Mouse (Mus musculus): ENCODE data around the gene Zfp334. TPM values are rescaled to one million over a fixed set of nuclear protein-coding genes. Genes with fewer than 3 reads are reported as not detected.

The Zfp334 gene
- total RNA-seq, 2 experiments from 2014 or later: 2.3 TPM

DNA sequence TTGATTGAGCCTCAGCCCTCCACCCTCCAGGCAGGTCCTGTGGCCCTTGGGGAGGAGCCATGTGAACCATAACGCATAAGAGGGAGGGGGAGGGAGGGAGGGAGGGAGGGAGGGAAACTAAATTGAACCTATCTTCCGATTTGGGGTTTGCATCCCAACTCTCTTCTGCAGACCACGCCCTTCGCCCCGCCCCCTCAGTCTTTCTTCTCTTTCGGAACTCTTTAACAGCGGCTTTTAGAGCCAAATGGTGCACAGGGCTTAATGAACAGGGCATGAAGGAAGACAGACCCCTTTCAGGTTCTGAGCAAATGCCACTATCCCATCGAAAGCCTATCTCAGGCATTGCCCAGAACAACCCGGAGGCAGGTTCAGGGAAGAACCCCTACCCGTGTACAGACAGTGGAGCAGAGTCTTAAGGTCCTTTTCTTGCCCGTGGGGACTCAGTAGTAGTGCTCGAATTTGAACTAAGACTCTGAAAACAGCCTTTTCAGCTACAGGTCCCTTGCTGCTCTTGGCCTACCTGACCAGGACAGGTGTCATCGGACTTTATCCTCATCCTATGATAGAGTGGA is 20.1 kb downstream of the Zfp334 start:
- intact Hi-C loops (cut with DNase I): no loop called here
- no peak for TF ChIP-seq CTCF (IDR thresholded peaks at IDR 0.05)
- Histone ChIP-seq H3K4me3 (peak overlapping the region; percentile 45), H3K27ac (no peak overlapping the region)
- no peak for DNase-seq

DNA sequence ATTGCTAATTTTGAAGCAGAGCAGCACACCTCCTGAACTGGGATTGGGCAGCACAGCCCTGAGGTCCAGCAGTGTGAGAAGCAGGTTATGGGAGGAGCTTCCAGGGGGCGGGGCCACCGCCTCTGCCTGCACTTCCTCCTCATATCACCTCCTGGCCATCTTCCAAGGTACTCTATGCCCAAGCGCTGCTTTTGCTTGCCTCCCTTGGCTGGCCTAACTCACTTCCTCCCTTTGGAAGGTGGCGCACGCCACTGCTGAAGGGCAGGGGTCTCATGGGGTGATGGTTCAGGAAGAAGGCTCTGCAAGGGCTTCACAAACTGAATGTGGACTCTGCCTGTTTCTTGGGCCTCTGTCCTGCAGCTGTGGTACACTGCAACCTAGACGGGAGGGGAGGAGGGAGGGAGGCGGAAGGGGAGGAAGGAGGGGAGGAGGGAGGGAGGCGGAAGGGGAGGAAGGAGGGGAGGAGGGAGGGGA is 21.0 kb downstream of the Zfp334 start:
- Histone ChIP-seq H3K4me3 (no peak overlapping the region), H3K27ac (no peak overlapping the region)
- intact Hi-C loops (cut with DNase I): no loop called here
- TF ChIP-seq CTCF (IDR thresholded peaks at IDR 0.05): no peak
- peak; percentile 27 for DNase-seq

DNA sequence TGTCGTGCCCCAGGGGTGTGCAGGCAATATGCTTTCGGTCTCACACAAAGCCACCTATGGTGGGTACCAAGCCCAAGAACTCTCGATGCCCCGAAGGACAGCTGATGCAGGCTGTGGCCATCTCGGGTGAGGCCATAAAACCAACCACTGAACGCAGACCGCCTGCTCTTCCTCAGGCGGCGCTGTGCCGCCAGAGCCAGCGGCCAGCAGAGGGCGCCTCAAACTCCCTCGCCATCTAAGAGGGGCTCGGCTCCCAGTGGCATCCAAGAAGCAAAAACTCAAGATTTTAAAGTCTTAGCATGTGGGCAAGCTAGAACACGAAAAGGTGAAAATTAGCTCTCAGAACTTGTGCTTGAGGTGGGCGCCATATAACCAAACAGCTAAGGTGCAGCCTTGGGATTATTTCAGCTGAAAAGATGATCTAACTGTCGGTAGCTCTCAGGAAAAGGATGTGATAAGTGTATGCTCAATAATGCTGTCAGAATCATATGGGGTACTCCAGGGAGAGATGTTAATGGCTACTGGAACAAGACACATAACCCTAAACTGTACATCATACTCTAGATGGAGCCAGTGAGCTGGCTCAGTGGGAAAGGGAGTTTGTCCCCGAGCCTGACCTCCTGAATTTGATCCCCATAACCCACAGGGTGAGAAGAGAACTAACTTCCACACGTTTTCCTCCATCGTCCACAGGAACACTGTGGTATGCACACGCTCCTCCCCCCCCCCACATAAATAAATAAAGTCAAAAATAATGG is 23.5 kb downstream of the Zfp334 start:
- Histone ChIP-seq H3K27ac (no peak overlapping the region), H3K4me3 (no peak overlapping the region)
- intact Hi-C loops (cut with DNase I): no loop called here
- TF ChIP-seq CTCF (IDR thresholded peaks at IDR 0.05): peak; percentile 92; the same call in 1 of the 2 replicates
- peak; percentile 54 for DNase-seq

DNA sequence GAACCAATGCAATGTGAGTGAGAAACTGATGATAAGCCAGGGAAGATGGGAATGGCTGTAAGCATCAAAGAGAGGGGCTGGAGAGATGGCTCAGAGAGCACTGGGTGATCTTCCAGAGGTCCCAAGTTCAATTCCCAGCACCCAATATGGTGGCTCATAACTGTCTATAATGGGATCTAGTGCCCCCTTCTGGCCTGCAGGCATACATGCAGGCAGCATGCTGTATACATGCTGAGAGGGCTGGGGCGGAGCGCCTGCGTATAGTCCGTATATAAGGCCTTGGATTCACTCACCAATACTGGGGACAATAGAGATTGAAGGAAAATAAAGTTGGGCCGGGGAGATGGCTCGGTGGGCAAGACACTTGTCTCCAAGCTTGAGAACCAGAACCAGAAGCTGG is 24.8 kb downstream of the Zfp334 start:
- no peak overlapping the region for H3K27ac ChIP-seq
- intact Hi-C loops (cut with DNase I): loop anchor here (2.0 kb wide), 1 partner anchor 288 kb away; no protein-coding TSS in a partner anchor

DNA sequence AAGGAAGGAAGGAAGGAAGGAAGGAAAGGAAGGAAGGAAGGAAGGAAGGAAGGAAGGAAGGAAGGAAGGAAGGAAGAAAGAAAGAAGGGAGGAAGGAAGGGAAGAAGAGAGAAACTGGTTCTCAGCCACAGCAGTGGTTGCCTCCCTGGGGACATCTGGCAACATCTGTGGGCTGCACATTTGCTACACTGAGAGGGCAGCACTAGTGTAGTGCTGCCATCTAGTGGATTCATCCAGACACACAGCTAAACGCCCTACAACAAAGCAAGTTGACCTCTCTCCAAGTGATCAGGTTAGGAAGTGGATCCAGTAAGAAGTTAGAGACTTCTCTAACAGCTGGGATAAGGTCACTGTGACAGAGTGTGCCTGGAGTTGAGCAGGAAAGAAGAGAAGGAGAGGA is 27.2 kb downstream of the Zfp334 start:
- peak; percentile 70 for DNase-seq
- Histone ChIP-seq H3K4me3 (no peak overlapping the region), H3K27ac (no peak overlapping the region)
- peak; percentile 79 for TF ChIP-seq CTCF (IDR thresholded peaks at IDR 0.05)
- intact Hi-C loops (cut with DNase I): loop anchor here (2.0 kb wide), 1 partner anchor 128 kb away; no protein-coding TSS in a partner anchor

More for the DNA sequence above, 24.8 kb downstream of the Zfp334 start:
- H3K4me3 ChIP-seq: no peak overlapping the region
- DNase-seq: no peak
- TF ChIP-seq CTCF (IDR thresholded peaks at IDR 0.05): no peak

DNA sequence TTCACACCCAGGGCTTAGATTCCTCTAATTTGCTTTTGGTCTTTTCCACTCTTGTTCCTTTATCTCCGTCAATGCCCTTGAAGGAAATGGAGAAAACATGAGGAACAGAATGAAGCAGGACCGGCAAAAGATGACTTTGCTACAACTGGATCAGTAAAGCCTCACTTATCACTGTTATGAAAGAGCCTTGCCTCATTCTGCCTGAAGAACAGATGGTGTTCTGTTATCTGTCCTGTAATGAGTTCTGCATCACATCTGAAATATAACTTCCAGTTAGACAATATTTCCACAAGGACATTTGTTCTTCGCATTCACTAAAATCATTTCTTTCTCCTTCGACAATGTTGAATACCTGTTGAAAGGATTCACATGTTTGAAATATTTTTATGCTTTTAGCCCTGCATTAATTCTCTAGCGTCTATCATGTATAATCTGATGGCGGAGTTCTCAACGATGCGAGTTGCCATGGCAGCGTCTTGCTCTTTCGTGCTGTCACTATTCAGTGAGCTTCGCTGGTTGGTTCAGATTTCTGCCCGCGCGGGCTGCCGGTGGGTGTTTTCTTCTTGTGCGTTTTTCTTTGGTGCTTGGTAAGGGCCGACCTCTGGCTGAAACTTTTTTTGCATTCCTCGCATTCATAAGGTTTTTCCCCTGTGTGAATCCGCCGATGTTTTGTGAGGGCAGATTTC is 36.1 kb downstream of the Zfp334 start:
- intact Hi-C loops (cut with DNase I): no loop called here
- no peak for TF ChIP-seq CTCF (IDR thresholded peaks at IDR 0.05)
- H3K4me3 ChIP-seq: no peak overlapping the region
- no peak overlapping the region for H3K27ac ChIP-seq
- no peak for DNase-seq

DNA sequence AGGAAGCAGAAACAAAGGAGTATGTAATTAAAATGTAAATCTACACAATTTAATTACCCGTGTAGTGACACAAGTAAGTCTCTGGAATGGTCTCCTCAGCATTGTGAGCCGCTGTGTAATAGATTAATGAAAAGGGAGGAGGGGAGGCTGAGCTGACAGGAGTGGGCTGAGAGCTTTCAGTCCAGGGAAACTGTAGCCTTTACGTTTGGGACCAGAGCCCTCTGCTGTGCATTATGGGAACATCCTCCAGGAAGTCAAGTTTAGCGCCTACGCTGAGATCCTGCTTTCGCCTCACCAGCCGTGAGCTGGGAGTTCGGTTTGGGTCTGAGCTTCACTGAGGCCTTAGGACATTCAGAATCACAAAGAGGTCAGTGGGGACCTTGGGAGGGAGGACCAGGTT is 38.6 kb downstream of the Zfp334 start:
- no peak overlapping the region for H3K4me3 ChIP-seq
- TF ChIP-seq CTCF (IDR thresholded peaks at IDR 0.05): no peak; the same call in 1 of the 2 replicates
- intact Hi-C loops (cut with DNase I): no loop called here
- H3K27ac ChIP-seq: no peak overlapping the region
- DNase-seq: no peak

DNA sequence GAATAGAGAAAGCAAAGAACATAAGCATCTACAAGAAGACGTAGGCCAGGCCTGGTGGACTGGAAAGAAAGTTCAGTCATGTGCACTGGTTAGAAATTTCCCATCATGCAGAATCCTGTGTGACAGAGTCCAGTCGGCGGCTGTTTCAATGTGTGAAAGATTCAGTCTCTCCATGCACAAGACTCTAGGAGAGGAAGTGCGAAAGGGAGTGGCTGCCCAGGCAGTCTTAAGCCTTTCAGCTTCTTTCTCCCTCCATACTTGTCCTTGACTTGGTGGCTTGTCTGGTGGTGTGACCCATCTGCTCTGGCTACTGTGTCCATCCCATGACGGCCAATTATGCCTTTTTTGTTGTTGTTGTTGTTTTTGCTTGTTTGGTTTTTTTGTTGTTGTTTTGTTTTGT is 41.9 kb downstream of the Zfp334 start:
- TF ChIP-seq CTCF (IDR thresholded peaks at IDR 0.05): no peak
- intact Hi-C loops (cut with DNase I): no loop called here
- Histone ChIP-seq H3K27ac (no peak overlapping the region), H3K4me3 (no peak overlapping the region)
- DNase-seq: no peak

DNA sequence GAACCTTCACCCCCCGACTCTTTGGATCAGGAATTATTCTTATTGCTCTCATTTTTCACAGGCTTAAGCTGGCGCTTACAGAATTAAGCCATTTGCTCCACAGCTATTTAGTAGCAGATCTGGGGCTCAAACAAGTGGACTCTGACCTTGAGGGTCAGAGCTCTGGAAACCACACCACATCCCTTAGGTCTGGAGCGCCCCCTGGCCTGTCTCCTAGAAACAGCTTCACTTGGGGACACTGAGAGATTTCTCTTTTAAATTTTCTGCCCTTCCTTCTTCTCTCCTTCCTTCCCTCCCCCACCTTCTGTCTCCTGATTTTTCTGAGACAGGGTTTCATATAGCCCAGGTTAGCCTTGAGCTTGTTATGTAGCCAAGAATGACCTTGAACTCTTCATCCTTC is 50.9 kb downstream of the Zfp334 start:
- intact Hi-C loops (cut with DNase I): loop anchor here (1.0 to 2.0 kb wide), 2 partner anchors 104 to 262 kb away; no protein-coding TSS in a partner anchor
- peak; percentile 70 for DNase-seq

DNA sequence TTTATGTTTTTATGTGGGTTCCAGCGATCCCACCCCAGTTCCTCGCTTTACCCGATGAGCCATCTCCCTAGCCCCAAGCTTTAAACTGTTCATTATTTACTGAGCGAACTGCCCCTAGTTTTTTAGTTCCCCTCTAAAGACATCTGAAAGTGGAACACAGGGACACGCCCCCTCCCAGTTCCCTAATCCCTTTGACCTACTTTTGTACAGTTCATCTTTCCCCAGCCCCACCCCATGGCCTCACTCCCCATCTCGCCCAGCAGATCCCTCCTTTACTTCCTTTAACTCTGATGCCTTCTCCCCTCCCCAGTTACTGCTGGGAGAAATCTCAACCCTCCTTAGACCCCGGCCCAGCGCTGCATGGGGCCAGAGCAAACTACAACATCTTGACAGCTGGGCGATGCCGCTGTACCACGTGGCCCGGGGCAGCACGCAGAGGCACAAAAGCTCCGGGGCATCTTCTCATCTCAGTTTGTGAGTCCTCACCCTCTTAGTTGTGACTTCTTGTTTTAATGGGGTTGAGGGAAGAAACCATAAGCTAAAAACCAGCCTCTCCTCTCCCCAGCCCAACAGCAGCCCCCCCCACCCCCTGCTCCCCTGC is 55.3 kb downstream of the Zfp334 start:
- Histone ChIP-seq H3K4me3 (peak overlapping the region; percentile 41), H3K27ac (peak overlapping the region; percentile 31; the same call in 1 of the 2 replicates)
- TF ChIP-seq CTCF (IDR thresholded peaks at IDR 0.05): no peak
- peak; percentile 50 for DNase-seq
- intact Hi-C loops (cut with DNase I): no loop called here

More for the DNA sequence above, 50.9 kb downstream of the Zfp334 start:
- Histone ChIP-seq H3K27ac (no peak overlapping the region), H3K4me3 (no peak overlapping the region)
- TF ChIP-seq CTCF (IDR thresholded peaks at IDR 0.05): peak; percentile 80

DNA sequence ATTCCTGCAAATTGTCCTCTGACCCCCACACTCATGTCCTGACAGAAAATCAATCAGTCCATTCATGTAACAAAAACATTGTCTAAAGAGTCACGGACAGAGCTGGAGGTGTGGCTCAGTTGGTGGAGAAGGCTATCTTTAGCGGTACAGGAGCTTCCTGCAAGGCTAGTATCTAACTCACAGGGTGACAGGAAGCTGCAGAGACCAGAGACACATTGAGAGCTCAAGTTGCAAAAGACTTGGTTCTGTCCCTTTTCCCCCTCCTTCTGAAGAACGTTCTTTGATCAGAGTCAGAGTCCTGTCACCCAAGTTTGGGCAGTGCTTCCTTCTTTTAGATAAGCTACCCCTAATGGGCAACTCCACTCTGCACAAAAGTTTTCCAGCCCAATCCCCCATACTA is 58.4 kb downstream of the Zfp334 start:
- intact Hi-C loops (cut with DNase I): no loop called here
- no peak for TF ChIP-seq CTCF (IDR thresholded peaks at IDR 0.05)
- Histone ChIP-seq H3K4me3 (no peak overlapping the region), H3K27ac (no peak overlapping the region)
- no peak for DNase-seq

DNA sequence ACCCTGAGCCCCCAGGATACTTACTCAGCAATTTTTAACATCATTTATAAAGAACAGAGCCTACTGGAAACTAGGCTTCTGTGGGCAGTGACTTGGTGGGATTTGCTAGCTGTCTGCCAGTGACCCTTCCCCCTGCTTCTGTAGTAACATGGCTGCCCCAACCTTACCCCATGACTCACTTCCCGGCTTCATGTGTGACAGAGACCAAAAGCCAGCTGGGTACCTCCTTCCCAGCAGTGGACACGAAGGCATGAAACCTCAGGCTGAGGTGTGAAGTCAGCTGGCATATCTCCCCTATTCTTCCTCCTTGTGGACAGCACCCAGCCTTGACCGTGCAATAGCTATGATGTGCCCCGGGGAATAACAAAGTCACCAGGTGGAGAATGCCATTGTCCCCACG is 59.3 kb downstream of the Zfp334 start:
- peak; percentile 2 for DNase-seq
- Histone ChIP-seq H3K4me3 (no peak overlapping the region), H3K27ac (no peak overlapping the region)
- intact Hi-C loops (cut with DNase I): no loop called here
- no peak for TF ChIP-seq CTCF (IDR thresholded peaks at IDR 0.05)
